Mouse (Mus musculus): ENCODE results near the gene Ppp2r5c.

The Ppp2r5c gene

GRCm38 (mm10) chr12:110446290-110447170 is at the start of gene Ppp2r5c:
Ppp2r5c (plus strand) TSS chr12:110447120.
- DNase-seq (ENCODE audit: low spot score in 2 of 2): peak; percentile 96 to 97

- peak; percentile 84 to 86 for DNase-seq (ENCODE audit: low spot score in 2 of 2)
These were observed 48.6 kb upstream of the Ppp2r5c start for GRCm38 (mm10) chr12:110398351-110398750.

- DNase-seq (ENCODE audit: low spot score in 2 of 2): no peak
These were observed 47.8 kb upstream of the Ppp2r5c start for GRCm38 (mm10) chr12:110399161-110399560.

GRCm38 (mm10) chr12:110400936-110401335 is 46.0 kb upstream of the Ppp2r5c start:
- no peak for DNase-seq (ENCODE audit: low spot score in 2 of 2)

GRCm38 (mm10) chr12:110401871-110402270 is 45.0 kb upstream of the Ppp2r5c start:
- DNase-seq (ENCODE audit: low spot score in 2 of 2): no peak

- DNase-seq (ENCODE audit: low spot score in 2 of 2): no peak
These were observed 30.7 kb upstream of the Ppp2r5c start for GRCm38 (mm10) chr12:110416244-110416643.

- DNase-seq (ENCODE audit: low spot score in 2 of 2): no peak
These were observed 29.6 kb upstream of the Ppp2r5c start for GRCm38 (mm10) chr12:110417023-110417986.

- no peak for DNase-seq (ENCODE audit: low spot score in 2 of 2)
These were observed 28.8 kb upstream of the Ppp2r5c start for GRCm38 (mm10) chr12:110417987-110418734.

- peak; percentile 46 to 56 for DNase-seq (ENCODE audit: low spot score in 2 of 2)
These were observed 28.1 kb upstream of the Ppp2r5c start for GRCm38 (mm10) chr12:110418735-110419350.

- no peak for DNase-seq (ENCODE audit: low spot score in 2 of 2)
These were observed 27.0 kb upstream of the Ppp2r5c start for GRCm38 (mm10) chr12:110419879-110420278.

GRCm38 (mm10) chr12:110421361-110421760 is 25.6 kb upstream of the Ppp2r5c start:
- no peak for DNase-seq (ENCODE audit: low spot score in 2 of 2)

- no peak for DNase-seq (ENCODE audit: low spot score in 2 of 2)
These were observed 22.8 kb upstream of the Ppp2r5c start for GRCm38 (mm10) chr12:110424008-110424704.

GRCm38 (mm10) chr12:110426417-110427010 is 20.4 kb upstream of the Ppp2r5c start:
- DNase-seq (ENCODE audit: low spot score in 2 of 2): no peak

GRCm38 (mm10) chr12:110429340-110429973 is 17.5 kb upstream of the Ppp2r5c start:
- DNase-seq (ENCODE audit: low spot score in 2 of 2): no peak

GRCm38 (mm10) chr12:110429990-110430389 is 16.9 kb upstream of the Ppp2r5c start:
- no peak for DNase-seq (ENCODE audit: low spot score in 2 of 2)

- DNase-seq (ENCODE audit: low spot score in 2 of 2): peak; percentile 60 to 63
These were observed 15.1 kb upstream of the Ppp2r5c start for GRCm38 (mm10) chr12:110431805-110432204.

GRCm38 (mm10) chr12:110436638-110437366 is 10.1 kb upstream of the Ppp2r5c start:
- no peak for DNase-seq (ENCODE audit: low spot score in 2 of 2)

GRCm38 (mm10) chr12:110437367-110437703 is 9.6 kb upstream of the Ppp2r5c start:
- DNase-seq (ENCODE audit: low spot score in 2 of 2): no peak

- no peak for DNase-seq (ENCODE audit: low spot score in 2 of 2)
These were observed 8.4 kb upstream of the Ppp2r5c start for GRCm38 (mm10) chr12:110438367-110438973.
